Mouse (Mus musculus) c-Kit-positive CD71-negative TER-119-negative erythroid progenitor cells, embryonic 14.5 days (primary cell): ENCODE measurements around the gene Cd300lf.

Experiments used
- DNase-seq: peaks from one replicate; pipeline ENCODE4 v3.0.0-alpha.2; 2013; ENCODE audit warnings: low read depth

Gene Cd300lf

GRCm38 (mm10) chr11:115160883-115161577 is 27.2 kb upstream of the Cd300lf start:
- DNase-seq, result no peak

- no peak for DNase-seq
These were observed 26.4 kb upstream of the Cd300lf start for GRCm38 (mm10) chr11:115160016-115160797.

- DNase-seq, result no peak
These were observed 24.3 kb upstream of the Cd300lf start for GRCm38 (mm10) chr11:115157933-115158719.

GRCm38 (mm10) chr11:115155053-115155634 is 21.4 kb upstream of the Cd300lf start:
- DNase-seq, result no peak

- peak; percentile 85 for DNase-seq
These were observed 20.0 kb upstream of the Cd300lf start for GRCm38 (mm10) chr11:115153699-115154292.

GRCm38 (mm10) chr11:115153088-115153487 is 19.3 kb upstream of the Cd300lf start:
- DNase-seq, result no peak

- no peak for DNase-seq
These were observed 18.1 kb upstream of the Cd300lf start for GRCm38 (mm10) chr11:115151755-115152429.

- DNase-seq, result no peak
These were observed 17.0 kb upstream of the Cd300lf start for GRCm38 (mm10) chr11:115150741-115151254.

- DNase-seq, result no peak
These were observed 14.0 kb upstream of the Cd300lf start for GRCm38 (mm10) chr11:115147813-115148212.

GRCm38 (mm10) chr11:115141970-115142369 is 8.2 kb upstream of the Cd300lf start:
- no peak for DNase-seq

GRCm38 (mm10) chr11:115138597-115139262 is 4.9 kb upstream of the Cd300lf start:
- DNase-seq, result no peak

GRCm38 (mm10) chr11:115131768-115132381 is 1.9 kb downstream of the Cd300lf start:
- no peak for DNase-seq

- no peak for DNase-seq
These were observed 4.2 kb downstream of the Cd300lf start for GRCm38 (mm10) chr11:115129508-115130126.

GRCm38 (mm10) chr11:115128483-115128882 is 5.3 kb downstream of the Cd300lf start:
- DNase-seq, result no peak

GRCm38 (mm10) chr11:115119409-115119808 is 14.4 kb downstream of the Cd300lf start:
- DNase-seq, result no peak

- no peak for DNase-seq
These were observed 21.6 kb downstream of the Cd300lf start for GRCm38 (mm10) chr11:115112196-115112595.

GRCm38 (mm10) chr11:115110271-115110670 is 23.5 kb downstream of the Cd300lf start:
- DNase-seq, result no peak

- DNase-seq, result no peak
These were observed 25.6 kb downstream of the Cd300lf start for GRCm38 (mm10) chr11:115108176-115108575.

- DNase-seq, result no peak
These were observed 26.3 kb downstream of the Cd300lf start for GRCm38 (mm10) chr11:115107403-115107916.
